Mouse (Mus musculus): ENCODE measurements around the gene Cdan1. TPM values are rescaled to one million over a fixed set of nuclear protein-coding genes. Genes with fewer than 3 reads are reported as not detected.
A peak's percentile ranks its signal among the peaks of the same experiment; 100 is the strongest.

Cdan1 gene
- polyA plus RNA-seq, 1 experiment from 2014 or later = 6.3 TPM

DNA sequence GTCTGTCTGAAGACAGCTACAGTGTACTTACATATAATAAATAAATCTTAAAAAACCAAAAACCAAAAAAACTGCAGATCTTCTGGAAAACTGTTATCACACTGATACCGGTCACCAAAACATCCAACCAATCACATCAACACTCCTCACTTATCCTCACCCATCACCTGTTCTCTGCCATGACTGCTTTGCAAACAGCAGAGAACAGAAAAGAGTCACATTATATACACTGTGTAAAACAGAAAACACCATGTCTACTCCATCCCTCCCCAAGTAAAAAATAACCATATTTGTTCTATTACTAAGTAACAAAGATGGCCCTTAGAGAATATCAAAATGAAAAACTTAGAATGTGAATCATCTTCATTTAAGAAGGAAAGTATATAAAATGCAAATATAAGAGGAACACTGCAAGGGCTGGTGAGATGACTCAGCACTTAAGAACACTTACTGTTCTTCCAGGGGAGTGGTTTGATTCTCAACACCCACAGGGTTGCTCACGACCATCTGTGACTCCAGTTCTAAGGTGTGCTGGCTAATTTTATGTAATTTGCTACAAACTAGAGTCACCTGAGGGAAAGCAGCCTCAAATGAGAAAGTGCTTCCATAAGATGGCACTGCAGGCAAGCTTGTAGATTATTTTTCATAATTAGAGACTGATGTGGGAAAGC, 79.5 kb downstream of the Cdan1 start:
- no peak overlapping the region for H3K4me2 ChIP-seq (ENCODE audit: low read length)
- H3K4me3 ChIP-seq (ENCODE audit: low read length) = no peak overlapping the region
- no peak overlapping the region for H3K9ac ChIP-seq (ENCODE audit: low read depth, low read length)
- H3K36me3 ChIP-seq (ENCODE audit: control insufficient read depth, insufficient read depth, low read length) = peaks cover 3% of the 10 kb centered on the region; the same call in 1 of the 2 replicates
- H3K4me1 ChIP-seq (ENCODE audit: control insufficient read depth, insufficient read depth, low read depth, low read length) = no peaks in the 10 kb centered on the region
- 98% methylated on average over 2 of the region's 2 CpGs for WGBS
- H3K27me3 ChIP-seq (replicated peaks; ENCODE audit: control insufficient read depth, insufficient read depth, low read length) = no peaks in the 10 kb centered on the region
- ATAC-seq = no peak
- H3K27ac ChIP-seq (ENCODE audit: low read depth, low read length) = no peak overlapping the region
- H3K9me3 ChIP-seq (ENCODE audit: control insufficient read depth, low read length) = no peaks in the 10 kb centered on the region

DNA sequence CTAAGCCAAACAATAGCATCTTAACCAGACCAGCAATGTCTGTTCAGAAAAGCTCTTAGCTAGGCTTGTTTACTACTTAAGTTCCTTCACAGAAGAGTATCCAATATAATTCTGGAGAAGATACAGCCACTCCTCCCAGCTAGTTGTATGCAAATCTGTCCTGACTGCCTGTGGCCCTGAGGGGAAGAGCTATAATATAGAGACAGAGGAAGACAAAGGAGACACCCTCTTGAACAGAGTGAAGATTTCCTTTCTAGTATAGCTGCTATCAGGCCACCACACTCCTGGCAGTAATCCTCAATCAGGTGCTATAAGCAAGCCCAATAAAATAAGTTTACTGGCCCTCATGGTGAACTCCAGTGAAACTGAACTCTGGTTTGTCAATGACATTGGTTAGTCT, 88.0 kb downstream of the Cdan1 start:
- H3K9me3 ChIP-seq (ENCODE audit: control insufficient read depth, low read length) = no peaks in the 10 kb centered on the region
- H3K27ac ChIP-seq (ENCODE audit: low read depth, low read length) = no peak overlapping the region
- H3K4me3 ChIP-seq (ENCODE audit: low read length) = no peak overlapping the region
- ATAC-seq = no peak
- no peak overlapping the region for H3K4me2 ChIP-seq (ENCODE audit: low read length)
- H3K27me3 ChIP-seq (replicated peaks; ENCODE audit: control insufficient read depth, insufficient read depth, low read length) = no peaks in the 10 kb centered on the region
- peaks cover 8% of the 10 kb centered on the region for H3K36me3 ChIP-seq (ENCODE audit: control insufficient read depth, insufficient read depth, low read length)
- H3K4me1 ChIP-seq (ENCODE audit: control insufficient read depth, insufficient read depth, low read depth, low read length) = no peaks in the 10 kb centered on the region
- H3K9ac ChIP-seq (ENCODE audit: low read depth, low read length) = no peak overlapping the region

DNA sequence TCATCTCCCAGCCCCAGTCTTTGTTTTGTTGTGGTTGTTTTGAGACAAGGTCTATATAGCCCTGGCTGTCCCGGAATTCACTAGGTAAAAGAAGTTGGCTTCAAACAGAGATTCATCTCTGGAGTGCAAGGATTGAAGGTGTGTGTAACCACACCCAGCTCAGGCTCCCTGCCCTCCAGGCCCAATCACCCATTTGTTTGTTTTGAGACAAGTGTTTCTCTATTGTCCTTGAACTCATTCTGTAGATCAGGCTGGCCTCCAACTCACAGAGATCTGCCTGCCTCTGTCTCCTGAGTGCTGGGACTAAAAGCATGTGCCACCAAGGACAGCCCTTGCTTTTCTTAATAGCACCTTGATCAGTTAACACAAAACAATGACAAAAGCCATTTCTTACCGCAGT, 101.9 kb downstream of the Cdan1 start:
- H3K9me3 ChIP-seq (ENCODE audit: control insufficient read depth, low read length) = no peaks in the 10 kb centered on the region
- H3K27me3 ChIP-seq (replicated peaks; ENCODE audit: control insufficient read depth, insufficient read depth, low read length) = no peaks in the 10 kb centered on the region
- no peak overlapping the region for H3K27ac ChIP-seq (ENCODE audit: low read depth, low read length)
- peaks cover 25% of the 10 kb centered on the region for H3K36me3 ChIP-seq (ENCODE audit: control insufficient read depth, insufficient read depth, low read length)
- H3K4me2 ChIP-seq (ENCODE audit: low read length) = no peak overlapping the region
- no peak overlapping the region for H3K9ac ChIP-seq (ENCODE audit: low read depth, low read length)
- no peak overlapping the region for H3K4me3 ChIP-seq (ENCODE audit: low read length)
- WGBS = 100% methylated on average over 2 of the region's 2 CpGs
- no peak for ATAC-seq
- H3K4me1 ChIP-seq (ENCODE audit: control insufficient read depth, insufficient read depth, low read depth, low read length) = no peaks in the 10 kb centered on the region

DNA sequence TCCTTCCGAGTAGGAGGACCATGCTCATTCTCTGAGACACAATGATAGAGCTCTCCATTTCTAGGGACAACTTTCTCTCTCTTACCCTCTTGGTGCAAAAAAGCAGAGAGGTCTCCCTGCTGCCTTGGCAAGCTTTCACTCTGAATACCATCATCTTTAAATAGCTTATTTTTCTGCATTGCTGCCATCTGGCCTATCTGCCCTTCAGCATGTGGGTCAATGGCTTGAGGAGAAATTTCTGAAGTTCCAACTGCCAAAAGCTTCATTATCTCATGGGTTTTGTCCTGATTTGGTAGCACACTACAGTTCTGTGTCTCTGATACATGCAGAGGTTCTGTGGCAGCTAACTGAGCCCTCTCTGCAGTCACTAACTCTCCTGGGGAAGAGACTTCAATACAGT, 104.4 kb downstream of the Cdan1 start:
- Histone ChIP-seq H3K36me3 (ENCODE audit: control insufficient read depth, insufficient read depth, low read length) (peaks cover 24% of the 10 kb centered on the region), H3K27ac (ENCODE audit: low read depth, low read length) (no peak overlapping the region), H3K4me3 (ENCODE audit: low read length) (no peak overlapping the region), H3K27me3 (replicated peaks; ENCODE audit: control insufficient read depth, insufficient read depth, low read length) (no peaks in the 10 kb centered on the region), H3K4me1 (ENCODE audit: control insufficient read depth, insufficient read depth, low read depth, low read length) (no peaks in the 10 kb centered on the region), H3K4me2 (ENCODE audit: low read length) (no peak overlapping the region), H3K9me3 (ENCODE audit: control insufficient read depth, low read length) (no peaks in the 10 kb centered on the region), H3K9ac (ENCODE audit: low read depth, low read length) (no peak overlapping the region)
- ATAC-seq = no peak
- WGBS = 96% methylated on average over 1 of the region's 1 CpGs

DNA sequence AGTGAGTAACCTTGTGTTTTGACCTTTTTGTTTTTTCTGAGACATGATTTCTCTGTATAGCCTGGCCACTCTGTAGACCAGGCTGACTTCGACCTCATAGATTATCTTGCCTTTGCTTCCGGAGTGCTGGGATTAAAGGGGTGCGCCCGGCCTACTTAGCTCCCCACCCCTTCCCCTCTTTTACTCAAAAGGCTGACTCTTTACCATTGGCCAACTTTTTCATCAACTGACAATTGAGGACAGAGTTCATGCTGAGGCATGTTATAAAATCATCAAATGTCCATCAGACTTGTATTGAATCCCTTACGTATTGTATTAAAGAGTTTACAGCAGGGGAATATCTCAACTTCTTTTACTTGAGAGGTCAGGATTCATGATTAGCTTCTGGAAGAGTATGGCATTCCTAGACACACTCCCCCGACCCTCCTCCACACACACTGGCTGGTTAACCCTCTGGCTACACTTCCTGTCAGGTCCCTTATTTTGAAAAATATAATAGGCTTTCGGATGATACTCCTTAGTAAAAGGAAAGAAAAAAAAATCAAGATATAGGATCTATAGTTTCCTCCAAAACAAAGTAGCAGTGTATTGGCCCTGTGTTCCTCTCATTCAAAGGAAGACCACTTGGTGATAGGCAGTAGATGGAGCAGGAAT, 117.9 kb downstream of the Cdan1 start:
- Histone ChIP-seq H3K4me2 (ENCODE audit: low read length) (peak overlapping the region; percentile 99), H3K4me1 (ENCODE audit: control insufficient read depth, insufficient read depth, low read depth, low read length) (peaks cover 24% of the 10 kb centered on the region), H3K9ac (ENCODE audit: low read depth, low read length) (peak overlapping the region; percentile 84), H3K36me3 (ENCODE audit: control insufficient read depth, insufficient read depth, low read length) (peaks cover 11% of the 10 kb centered on the region), H3K4me3 (ENCODE audit: low read length) (peak overlapping the region; percentile 98), H3K9me3 (ENCODE audit: control insufficient read depth, low read length) (no peaks in the 10 kb centered on the region), H3K27ac (ENCODE audit: low read depth, low read length) (peak overlapping the region; percentile 92), H3K27me3 (replicated peaks; ENCODE audit: control insufficient read depth, insufficient read depth, low read length) (no peaks in the 10 kb centered on the region)
- WGBS = 41% methylated on average over 7 of the region's 7 CpGs
- no peak for ATAC-seq

DNA sequence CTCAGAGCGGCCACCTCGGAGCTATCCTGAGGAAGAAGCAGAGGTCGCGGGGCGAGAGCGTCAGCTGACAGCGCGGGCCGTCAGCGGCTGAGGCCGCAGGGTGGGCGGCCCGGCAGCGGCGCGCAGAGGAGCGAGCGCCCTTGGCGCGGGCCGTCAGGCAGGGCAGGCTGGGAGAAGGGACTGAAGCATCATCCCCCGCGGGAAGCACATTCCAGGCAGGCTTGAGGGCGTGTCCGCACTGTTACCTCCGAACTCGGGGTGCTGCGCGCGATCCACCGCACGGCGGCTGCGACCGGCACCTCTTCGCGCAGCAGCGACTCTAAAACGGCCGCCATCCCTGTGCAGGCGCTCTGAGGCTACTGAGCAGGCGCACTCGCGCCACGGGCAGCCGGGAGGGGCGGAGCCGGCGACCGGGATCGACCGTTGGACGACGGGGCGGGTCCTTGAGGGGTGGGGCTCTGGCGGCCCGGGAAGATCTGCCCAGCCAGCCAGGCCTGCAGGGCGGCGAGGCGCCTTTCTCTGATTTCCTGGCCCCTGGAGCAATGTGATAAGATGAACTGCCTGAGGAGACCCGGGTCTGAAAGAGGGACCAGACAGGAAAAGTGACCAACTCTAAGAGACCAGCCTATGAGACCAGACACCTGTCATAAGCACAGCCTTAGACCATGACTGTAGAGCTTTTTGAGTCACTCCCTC, 118.6 kb downstream of the Cdan1 start:
- Histone ChIP-seq H3K27ac (ENCODE audit: low read depth, low read length) (peak overlapping the region; percentile 92), H3K4me2 (ENCODE audit: low read length) (peak overlapping the region; percentile 99), H3K27me3 (replicated peaks; ENCODE audit: control insufficient read depth, insufficient read depth, low read length) (no peaks in the 10 kb centered on the region), H3K36me3 (ENCODE audit: control insufficient read depth, insufficient read depth, low read length) (peaks cover 17% of the 10 kb centered on the region), H3K4me3 (ENCODE audit: low read length) (peak overlapping the region; percentile 98), H3K4me1 (ENCODE audit: control insufficient read depth, insufficient read depth, low read depth, low read length) (peaks cover 24% of the 10 kb centered on the region), H3K9ac (ENCODE audit: low read depth, low read length) (peak overlapping the region; percentile 84), H3K9me3 (ENCODE audit: control insufficient read depth, low read length) (no peaks in the 10 kb centered on the region)
- peak; percentile 99 for ATAC-seq
- under 1% methylated on average over 55 of the region's 61 CpGs for WGBS

DNA sequence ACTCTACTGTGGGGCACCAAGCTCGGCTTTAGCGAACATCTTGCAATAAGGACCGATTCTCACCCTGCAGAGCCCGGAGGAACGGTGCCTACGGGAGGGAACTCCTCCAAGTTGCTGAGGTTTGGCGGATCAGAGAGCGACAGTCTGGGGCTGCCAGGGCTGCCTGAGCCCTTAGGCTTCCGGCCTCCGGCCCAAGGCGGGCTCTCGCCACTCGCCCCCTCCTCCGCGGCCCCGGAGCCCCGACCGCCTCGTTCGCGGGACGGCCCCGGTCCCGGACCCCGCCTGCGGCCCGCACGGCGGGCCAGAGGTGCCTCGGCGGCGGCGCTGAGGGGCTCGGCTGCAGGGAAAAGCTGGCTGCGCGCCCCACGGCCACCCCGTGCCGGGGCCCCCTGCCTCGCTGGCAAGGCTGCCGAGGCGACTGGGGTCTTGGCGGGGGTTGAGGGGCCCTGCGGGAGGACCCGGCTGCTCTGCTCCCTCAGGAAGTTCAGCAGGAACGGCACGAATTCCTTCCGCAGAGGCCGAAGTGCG, 119.2 kb downstream of the Cdan1 start:
- peak; percentile 34 for ATAC-seq
- Histone ChIP-seq H3K36me3 (ENCODE audit: control insufficient read depth, insufficient read depth, low read length) (peaks cover 23% of the 10 kb centered on the region), H3K27me3 (replicated peaks; ENCODE audit: control insufficient read depth, insufficient read depth, low read length) (no peaks in the 10 kb centered on the region), H3K4me1 (ENCODE audit: control insufficient read depth, insufficient read depth, low read depth, low read length) (peaks cover 24% of the 10 kb centered on the region), H3K9ac (ENCODE audit: low read depth, low read length) (peak overlapping the region; percentile 84), H3K4me3 (ENCODE audit: low read length) (peak overlapping the region; percentile 98), H3K4me2 (ENCODE audit: low read length) (peak overlapping the region; percentile 99), H3K9me3 (ENCODE audit: control insufficient read depth, low read length) (no peaks in the 10 kb centered on the region), H3K27ac (ENCODE audit: low read depth, low read length) (peak overlapping the region; percentile 92)
- under 1% methylated on average over 42 of the region's 50 CpGs for WGBS

DNA sequence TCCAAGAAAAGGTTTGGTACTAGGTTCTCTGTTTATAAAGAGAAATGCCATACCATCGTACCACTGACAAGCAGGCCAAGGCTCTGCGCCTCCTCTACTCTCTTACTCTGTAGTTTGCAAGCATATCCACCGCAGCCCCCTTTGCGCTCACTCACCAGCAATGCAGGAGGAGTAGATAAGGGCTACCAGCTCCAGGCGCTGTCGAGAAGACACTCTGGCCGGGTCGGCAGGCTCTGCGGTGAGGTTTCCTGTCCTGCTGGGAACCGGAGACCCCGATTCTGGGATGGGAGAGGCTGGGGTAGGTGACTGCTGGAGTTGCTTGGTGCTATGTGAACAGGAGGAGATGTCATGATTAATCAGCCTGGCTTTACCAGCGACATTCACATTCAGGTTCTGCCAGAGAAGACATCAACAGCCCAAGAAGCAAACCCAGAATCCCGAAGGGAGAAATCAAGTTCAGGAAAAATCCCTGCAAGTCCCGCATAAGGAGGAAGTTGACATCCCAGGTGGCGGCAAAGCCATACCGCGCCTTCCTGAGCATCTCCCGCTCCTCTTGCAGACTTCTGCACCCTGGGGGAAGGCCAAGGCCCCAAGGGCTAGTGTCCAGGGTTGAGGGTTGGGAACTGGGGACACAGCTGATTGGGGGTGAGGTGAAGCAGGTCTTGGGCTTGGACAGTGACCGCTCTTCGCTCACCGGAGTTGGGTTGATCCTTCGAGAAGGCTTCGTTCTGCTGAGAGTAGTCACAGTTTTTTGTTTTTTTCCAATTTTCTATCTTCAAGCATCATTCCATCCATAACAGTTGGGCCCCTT, 119.9 kb downstream of the Cdan1 start:
- 9% methylated on average over 23 of the region's 23 CpGs for WGBS
- peak overlapping the region; percentile 84 for H3K9ac ChIP-seq (ENCODE audit: low read depth, low read length)
- ATAC-seq = no peak

More for the DNA sequence above, 119.9 kb downstream of the Cdan1 start:
- H3K4me2 ChIP-seq (ENCODE audit: low read length) = peak overlapping the region; percentile 99
- H3K9me3 ChIP-seq (ENCODE audit: control insufficient read depth, low read length) = no peaks in the 10 kb centered on the region
- peak overlapping the region; percentile 98 for H3K4me3 ChIP-seq (ENCODE audit: low read length)
- H3K36me3 ChIP-seq (ENCODE audit: control insufficient read depth, insufficient read depth, low read length) = peaks cover 29% of the 10 kb centered on the region
- H3K4me1 ChIP-seq (ENCODE audit: control insufficient read depth, insufficient read depth, low read depth, low read length) = peaks cover 24% of the 10 kb centered on the region
- peak overlapping the region; percentile 92; the same call in 1 of the 2 replicates for H3K27ac ChIP-seq (ENCODE audit: low read depth, low read length)
- no peaks in the 10 kb centered on the region for H3K27me3 ChIP-seq (replicated peaks; ENCODE audit: control insufficient read depth, insufficient read depth, low read length)

All from hindbrain, embryonic 16.5 days (tissue).